Mouse (Mus musculus): ENCODE measurements around the gene Tbc1d19. TPM values are rescaled to one million over a fixed set of nuclear protein-coding genes. Genes with fewer than 3 reads are reported as not detected.

The Tbc1d19 gene
- total RNA-seq, 1 experiment from 2014 or later, result 21.8 TPM

GRCm38 (mm10) chr5:53953216-53953615, 143.8 kb downstream of the Tbc1d19 start:
- no peak for DNase-seq

Other genes starting within 250 kb of the Tbc1d19 start
- 0.56 and 0.68 TPM in 2 replicates for gene Cckar, start 101.9 kb upstream of the Tbc1d19 start, total RNA-seq (2021)
- gene Stim2, start 188.9 kb downstream of the Tbc1d19 start, total RNA-seq (2021), result 26.9 and 30.5 TPM in 2 replicates

Measured in adrenal gland, postnatal 14 days (tissue).